Mouse (Mus musculus) urinary bladder, postnatal 36 days (tissue): ENCODE measurements at regions not wholly inside any gene's neighbourhood (a gene's known extent, or its start where the extent isn't known, plus 50 kb on each side); places are given as distances from the start of the nearest gene placed in this dataset.

Experiments used
- DNase-seq, 2 experiments: peaks; one replicate each; pipeline ENCODE4 v3.0.0; 2022; ENCODE audit warnings: low spot score in 2 of 2, mixed read lengths in 1 of 2

- no peak for DNase-seq
Observed at GRCm38 (mm10) chr14:24081911-24082558, 67.7 kb upstream of the Kcnma1 start.

DNA sequence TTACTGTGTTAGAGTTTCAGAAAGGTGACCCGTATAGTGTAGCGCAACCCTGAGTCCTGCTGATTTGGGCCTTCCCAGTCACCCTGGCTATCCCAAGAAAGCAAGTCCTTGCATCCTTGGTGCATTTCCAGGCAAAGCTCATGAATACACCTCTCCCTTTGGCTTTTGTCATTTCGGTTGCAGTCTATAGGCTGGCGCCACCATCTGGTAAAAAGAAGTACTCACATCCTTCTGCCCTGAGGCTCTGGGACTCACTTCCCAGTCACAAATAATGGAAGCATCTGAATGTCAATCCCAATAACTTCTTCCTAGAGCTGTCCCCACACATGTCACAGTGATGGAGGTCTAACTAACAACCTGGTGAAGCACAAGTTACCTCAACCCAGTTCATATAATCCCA is 54.4 kb upstream of the Kcnma1 start:
- DNase-seq = no peak

GRCm38 (mm10) chr14:24067657-24068056 is 53.4 kb upstream of the Kcnma1 start:
- peak; percentile 56 to 59 for DNase-seq

GRCm38 (mm10) chr14:24065231-24065767 is 51.0 kb upstream of the Kcnma1 start:
- DNase-seq = no peak
